Mouse (Mus musculus) bone marrow macrophage, adult 2 months (primary cell): ENCODE results near the gene Ptprd. TPM values are rescaled to one million over a fixed set of nuclear protein-coding genes. Genes with fewer than 3 reads are reported as not detected.

ENCODE experiments used
- H3K27ac ChIP-seq: 2 replicates; pipeline ENCODE4 v1.5.1; 2012; ENCODE audit warnings: low read depth, low read length; ENCODE audit not compliant: insufficient read depth
- H3K4me1 ChIP-seq: 2 replicates; pipeline ENCODE4 v1.6.1; 2012; ENCODE audit warnings: low read length; ENCODE audit not compliant: control insufficient read depth, insufficient read depth
- H3K4me3 ChIP-seq: 2 replicates; pipeline ENCODE4 v1.5.1; 2012; ENCODE audit warnings: mild to moderate bottlenecking, low read length, moderate library complexity; ENCODE audit not compliant: insufficient read depth
- CTCF ChIP-seq: IDR thresholded peaks from 2 replicates; pipeline ENCODE4 v1.5.1; 2012; ENCODE audit warnings: low read depth, mild to moderate bottlenecking, low read length, moderate library complexity
- POLR2A ChIP-seq: IDR thresholded peaks from 2 replicates; pipeline ENCODE4 v1.6.1; 2012; ENCODE audit warnings: mild to moderate bottlenecking, low read depth, low read length, borderline replicate concordance
- polyA plus RNA-seq: library from polyadenylated mRNA; stranded (reverse); fragments of >200 nt; gene quantifications from 2 replicates; pipeline ENCODE4 v1.2.4, GENCODE M21; 2012; ENCODE audit not compliant: missing spikeins, insufficient read depth, insufficient read length

Ptprd gene
- polyA plus RNA-seq, 1 experiment = 1.4 TPM

DNA sequence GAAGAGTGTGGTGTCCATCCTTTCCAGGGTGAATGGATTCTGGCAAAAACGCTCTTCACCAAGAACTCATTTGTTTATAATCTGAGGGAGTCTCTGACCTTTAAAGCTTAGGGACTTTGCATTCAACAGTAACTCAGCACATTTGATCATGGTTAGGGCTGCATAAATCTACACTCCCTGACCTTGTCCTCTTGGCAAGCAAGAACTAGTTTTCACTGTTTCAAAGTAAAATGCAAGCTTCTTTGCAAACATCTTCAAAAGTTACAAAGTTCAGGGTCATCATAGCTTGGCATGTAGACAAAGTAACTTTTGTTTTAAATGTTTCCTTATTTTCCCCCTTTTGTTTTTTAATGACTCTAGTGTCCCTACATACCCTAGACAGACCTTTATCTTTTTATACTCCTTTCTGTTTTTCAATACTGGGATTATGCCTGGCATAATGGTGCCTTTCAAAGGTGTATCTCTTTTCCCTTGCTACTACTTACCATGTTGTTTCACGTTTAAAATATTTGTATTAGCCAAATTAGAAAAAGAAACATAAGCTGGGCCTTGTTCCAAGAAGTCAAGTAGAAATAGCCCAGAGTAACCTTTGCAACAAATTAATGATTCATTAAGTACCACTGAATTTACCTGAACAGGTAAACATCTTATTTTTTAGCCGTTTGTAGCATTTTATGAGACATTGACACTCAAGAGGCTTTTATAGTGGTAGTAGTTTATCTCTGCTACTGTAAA, 1743.2 kb downstream of the Ptprd start:
- no peaks in the 10 kb centered on the region for H3K4me1 ChIP-seq
- no peak overlapping the region for H3K27ac ChIP-seq
- no peak overlapping the region for H3K4me3 ChIP-seq
- TF ChIP-seq CTCF (no peak), POLR2A (no peak)

GRCm38 (mm10) chr4:76464682-76465081, 1747.1 kb downstream of the Ptprd start:
- TF ChIP-seq CTCF (no peak), POLR2A (no peak)
- no peak overlapping the region for H3K4me3 ChIP-seq
- no peaks in the 10 kb centered on the region for H3K4me1 ChIP-seq
- H3K27ac ChIP-seq = no peak overlapping the region

DNA sequence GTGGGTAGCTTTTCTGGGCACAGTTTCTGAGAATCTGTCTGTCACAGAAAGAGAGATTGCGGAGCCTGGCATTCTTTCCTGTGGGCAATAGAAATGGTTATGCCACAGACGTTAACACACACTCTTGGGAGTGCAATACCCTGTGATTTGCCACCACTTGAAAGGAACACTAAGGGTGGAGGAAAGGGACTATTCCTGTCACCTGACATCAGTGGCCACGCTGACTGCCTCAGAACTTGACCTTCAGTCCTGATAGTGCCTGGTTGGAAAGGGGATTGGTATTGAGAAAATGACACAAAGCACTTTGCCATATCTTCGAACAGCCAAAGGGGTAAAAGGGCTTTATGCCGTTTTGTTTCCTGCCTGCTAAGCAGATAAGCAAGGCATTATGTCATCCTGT, 1750.4 kb downstream of the Ptprd start:
- no peak overlapping the region for H3K4me3 ChIP-seq
- TF ChIP-seq POLR2A = no peak
- no peak for TF ChIP-seq CTCF
- no peaks in the 10 kb centered on the region for H3K4me1 ChIP-seq
- H3K27ac ChIP-seq = no peak overlapping the region

DNA sequence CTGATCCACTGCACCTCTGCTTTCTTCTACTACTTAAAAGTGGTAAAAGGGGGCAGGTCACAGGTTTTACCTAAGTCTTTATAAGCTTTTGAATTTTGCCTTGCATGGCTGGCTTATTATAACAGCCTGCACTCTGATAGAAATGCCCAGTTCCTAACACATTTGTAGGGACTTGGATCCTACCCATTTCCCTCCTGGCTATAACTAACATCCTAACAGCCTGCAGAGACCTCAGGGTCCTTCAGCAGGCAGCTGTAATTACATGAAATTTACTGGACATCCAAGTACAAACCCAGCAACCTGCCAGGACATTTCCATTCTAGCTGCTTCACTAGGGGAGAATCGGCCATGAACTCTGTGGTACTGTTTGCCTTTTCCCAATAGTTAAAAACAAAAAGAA, 1751.2 kb downstream of the Ptprd start:
- Histone ChIP-seq H3K4me1 (no peaks in the 10 kb centered on the region), H3K27ac (no peak overlapping the region), H3K4me3 (no peak overlapping the region)
- TF ChIP-seq POLR2A = no peak
- TF ChIP-seq CTCF = no peak

- Histone ChIP-seq H3K27ac (no peak overlapping the region), H3K4me3 (no peak overlapping the region), H3K4me1 (no peaks in the 10 kb centered on the region)
- TF ChIP-seq POLR2A = no peak
- TF ChIP-seq CTCF = no peak
Measured at GRCm38 (mm10) chr4:76459621-76460020, 1752.1 kb downstream of the Ptprd start.

DNA sequence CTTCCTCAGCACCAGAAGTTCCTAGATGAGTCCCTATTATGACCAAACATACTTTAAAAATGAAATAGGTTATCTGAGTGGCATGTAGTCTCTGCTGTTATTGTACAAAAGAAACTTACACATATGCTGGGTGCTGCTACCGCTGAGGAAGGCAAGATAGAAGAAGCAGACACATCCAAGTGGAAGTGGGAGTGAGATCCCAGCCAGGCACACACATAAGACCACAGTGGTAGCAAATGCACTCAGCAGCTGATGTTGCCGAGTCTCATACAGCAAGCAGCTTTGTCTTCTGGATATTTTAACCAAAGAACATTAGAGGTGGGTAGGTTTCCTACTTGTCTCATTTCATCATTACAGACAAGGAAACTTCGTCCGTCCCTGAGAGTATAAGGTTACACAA, 1759.5 kb downstream of the Ptprd start:
- H3K27ac ChIP-seq = no peak overlapping the region
- TF ChIP-seq CTCF = no peak
- no peak overlapping the region for H3K4me3 ChIP-seq
- no peaks in the 10 kb centered on the region for H3K4me1 ChIP-seq

- Histone ChIP-seq H3K27ac (no peak overlapping the region), H3K4me3 (no peak overlapping the region), H3K4me1 (no peaks in the 10 kb centered on the region)
- TF ChIP-seq POLR2A (no peak), CTCF (no peak)
Measured at GRCm38 (mm10) chr4:76451019-76451552, 1760.7 kb downstream of the Ptprd start.

GRCm38 (mm10) chr4:76450351-76451018, 1761.3 kb downstream of the Ptprd start:
- no peaks in the 10 kb centered on the region for H3K4me1 ChIP-seq
- no peak overlapping the region for H3K4me3 ChIP-seq
- H3K27ac ChIP-seq = no peak overlapping the region
- TF ChIP-seq CTCF (no peak), POLR2A (no peak)

DNA sequence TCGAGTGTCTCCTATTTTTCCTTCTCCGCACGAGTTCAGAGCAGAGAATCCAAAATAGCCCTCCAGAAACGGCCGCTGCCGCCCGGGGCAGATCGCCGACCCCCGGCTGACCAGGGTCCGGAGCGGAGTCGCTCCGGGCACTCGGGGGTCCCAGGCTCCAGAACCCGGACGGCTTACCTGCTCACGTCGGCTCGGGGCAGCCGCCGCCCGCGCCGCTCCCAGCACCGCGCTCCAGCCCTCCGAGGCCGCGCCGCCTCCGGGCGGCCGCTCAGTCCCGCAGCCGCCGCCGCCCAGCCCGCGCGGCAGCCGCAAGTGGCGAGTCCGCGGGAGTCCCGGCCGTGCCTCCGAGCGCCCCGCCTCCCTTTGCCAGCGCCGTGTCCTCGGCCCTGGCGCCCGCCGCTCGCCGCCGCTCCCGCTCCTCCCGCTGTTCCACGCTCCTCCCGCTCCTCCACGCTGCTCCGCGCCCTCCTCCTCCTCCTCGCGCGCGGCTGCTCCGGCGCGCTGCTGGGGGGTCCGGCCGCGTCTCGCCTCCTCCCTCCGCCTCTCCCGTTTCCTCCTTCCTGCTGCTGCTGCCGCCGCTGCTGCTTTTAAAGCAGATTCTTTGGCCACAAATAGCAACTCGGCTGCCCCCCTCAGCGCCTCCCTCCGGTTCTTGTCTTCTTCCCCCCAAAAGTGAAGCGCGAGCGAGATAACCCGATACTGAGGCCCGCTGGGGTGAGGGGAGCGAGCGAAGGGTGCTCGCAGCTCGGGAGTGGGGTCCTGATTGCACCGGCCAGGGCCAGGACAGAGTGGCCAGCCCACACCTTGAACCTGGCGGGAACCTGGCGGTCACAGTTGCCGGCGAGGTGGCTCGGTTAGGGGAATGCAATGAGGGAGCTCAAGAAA, 1762.1 kb downstream of the Ptprd start:
- H3K4me1 ChIP-seq = no peaks in the 10 kb centered on the region
- H3K27ac ChIP-seq = no peak overlapping the region
- no peak for TF ChIP-seq POLR2A
- TF ChIP-seq CTCF = no peak
- peak overlapping the region; percentile 38 for H3K4me3 ChIP-seq
